Mouse (Mus musculus) heart, embryonic 13.5 days (tissue): ENCODE data around the gene Col6a6. TPM values are rescaled to one million over a fixed set of nuclear protein-coding genes. Genes with fewer than 3 reads are reported as not detected.

Experiments
- ATAC-seq: fragments of 200-750 bp; cut with Nextera tagmentation; 2 replicates; pipeline ENCODE4 v1.8.0; 2017; ENCODE audit warnings: moderate TSS enrichment; ENCODE audit not compliant: insufficient number of reproducible peaks, low FRiP score, low TSS enrichment; ENCODE audit errors: extremely low read depth
- H3K27ac ChIP-seq: fragments of 300-500 bp; sonication (generic); replicated peaks from 2 replicates; pipeline ENCODE4 v1.5.1; 2015; ENCODE audit warnings: moderate library complexity, mild to moderate bottlenecking, inconsistent platforms
- H3K27me3 ChIP-seq: fragments of 300-500 bp; sonication (generic); replicated peaks from 2 replicates; pipeline ENCODE4 v1.6.1; 2015; ENCODE audit warnings: mild to moderate bottlenecking, inconsistent platforms
- H3K36me3 ChIP-seq: fragments of 300-500 bp; sonication (generic); 2 replicates; pipeline ENCODE4 v1.6.1; 2015; ENCODE audit warnings: mild to moderate bottlenecking, inconsistent platforms
- H3K4me1 ChIP-seq: fragments of 300-500 bp; sonication (generic); 2 replicates; pipeline ENCODE4 v1.6.1; 2015; ENCODE audit warnings: inconsistent platforms
- H3K4me2 ChIP-seq: fragments of 300-500 bp; sonication (generic); 2 replicates; pipeline ENCODE4 v1.6.1; 2015; ENCODE audit warnings: inconsistent platforms, mild to moderate bottlenecking, moderate library complexity
- H3K4me3 ChIP-seq: fragments of 300-500 bp; sonication (generic); 2 replicates; pipeline ENCODE4 v1.5.1; 2015; ENCODE audit warnings: moderate library complexity, mild to moderate bottlenecking, inconsistent platforms
- H3K9ac ChIP-seq: fragments of 300-500 bp; sonication (generic); 2 replicates; pipeline ENCODE4 v1.6.1; 2015; ENCODE audit warnings: inconsistent platforms, mild to moderate bottlenecking, moderate library complexity
- H3K9me3 ChIP-seq: fragments of 300-500 bp; sonication (generic); 2 replicates; pipeline ENCODE4 v1.6.1; 2016; ENCODE audit warnings: inconsistent platforms
- WGBS: fragments of 180-500 bp; shearing (Covaris S2); methylation state at CpG from one replicate; pipeline ENCODE4 v1.1.7; 2015; ENCODE audit warnings: mixed read lengths; 5-methylcytosine and 5-hydroxymethylcytosine counted together
- polyA plus RNA-seq: library from polyadenylated mRNA; unstranded; fragments of >200 nt; fragmentation: Nextera tagmentation; extraction: Ambion mirVana; gene quantifications from 2 replicates; pipeline ENCODE4 v1.2.1, GENCODE M21; 2015

Gene Col6a6
- polyA plus RNA-seq, 1 experiment from 2014 or later: 2.1 TPM

DNA sequence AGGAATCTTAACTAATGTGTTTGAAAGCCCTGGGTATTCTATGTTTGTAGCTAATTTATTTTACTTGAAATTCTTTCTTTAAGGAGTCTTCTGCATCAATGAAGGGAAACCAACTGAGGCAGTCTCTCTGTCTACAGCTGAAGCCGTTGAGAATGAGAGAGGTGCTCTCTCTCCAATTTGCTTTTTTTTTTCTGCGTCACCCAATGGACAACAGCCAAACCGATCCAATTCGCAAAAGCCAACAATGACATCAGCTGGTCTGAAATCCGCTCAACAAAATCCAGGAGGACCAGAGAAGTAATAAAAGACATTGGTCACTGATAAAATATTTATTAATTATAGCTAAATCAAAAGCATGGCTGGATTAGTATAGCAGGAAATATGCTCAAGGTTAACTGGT lies 26.5 kb downstream of the Col6a6 start:
- no peaks in the 10 kb centered on the region for H3K27me3 ChIP-seq
- no peak overlapping the region for H3K4me3 ChIP-seq
- no peak overlapping the region for H3K9ac ChIP-seq
- ATAC-seq: no peak
- peaks cover 5% of the 10 kb centered on the region; the same call in 1 of the 2 replicates for H3K4me1 ChIP-seq
- H3K36me3 ChIP-seq: no peaks in the 10 kb centered on the region
- H3K4me2 ChIP-seq: no peak overlapping the region
- WGBS: 88% methylated on average over 5 of the region's 5 CpGs
- no peaks in the 10 kb centered on the region for H3K9me3 ChIP-seq
- no peak overlapping the region for H3K27ac ChIP-seq

DNA sequence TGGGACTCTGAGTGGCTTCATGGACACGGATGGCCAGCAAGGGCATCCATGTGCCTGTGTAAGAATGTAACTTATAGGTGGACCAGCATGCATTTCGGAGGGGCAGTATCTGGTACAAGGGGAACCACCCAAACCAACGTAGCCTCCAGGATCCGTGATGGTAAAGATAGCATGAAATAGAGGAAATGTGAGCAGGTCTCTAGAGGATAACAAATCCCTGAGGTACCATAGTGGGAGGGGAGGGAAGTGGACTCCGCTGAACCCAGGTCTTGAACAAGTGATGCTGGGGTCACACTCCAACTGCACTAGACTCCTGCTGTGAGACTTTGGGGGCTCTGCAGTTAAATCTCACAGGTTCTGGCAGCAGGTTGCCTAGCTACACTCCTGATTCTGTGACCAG lies 27.7 kb downstream of the Col6a6 start:
- no peak for ATAC-seq
- Histone ChIP-seq H3K27ac (no peak overlapping the region), H3K9me3 (no peaks in the 10 kb centered on the region), H3K4me1 (peaks cover 15% of the 10 kb centered on the region), H3K9ac (no peak overlapping the region), H3K27me3 (no peaks in the 10 kb centered on the region), H3K36me3 (no peaks in the 10 kb centered on the region), H3K4me3 (no peak overlapping the region), H3K4me2 (no peak overlapping the region)
- 82% methylated on average over 5 of the region's 5 CpGs for WGBS

DNA sequence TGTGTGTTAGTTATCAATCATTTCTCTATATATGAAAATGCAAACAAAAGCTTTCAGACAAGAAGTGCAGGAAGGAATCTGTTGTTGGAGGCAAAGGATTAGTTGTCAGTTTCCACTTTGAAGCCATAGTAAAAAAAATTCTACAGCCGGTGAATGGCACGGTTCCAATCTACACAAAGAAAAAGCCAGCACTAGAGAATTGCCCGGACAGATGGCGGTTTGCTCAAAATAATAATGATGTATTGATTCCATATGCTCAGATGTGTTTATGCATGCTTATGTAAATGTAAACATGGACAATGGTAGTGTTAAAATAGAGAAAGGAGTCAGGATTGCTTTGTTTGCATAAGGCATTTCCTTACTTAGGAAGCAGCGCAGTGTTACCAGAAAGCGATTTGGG lies 31.8 kb downstream of the Col6a6 start:
- H3K27ac ChIP-seq: peak overlapping the region; percentile 71; the same call in 1 of the 2 replicates
- H3K4me1 ChIP-seq: peaks cover 52% of the 10 kb centered on the region
- no peak for ATAC-seq
- 54% methylated on average over 6 of the region's 6 CpGs for WGBS
- no peaks in the 10 kb centered on the region for H3K36me3 ChIP-seq
- no peaks in the 10 kb centered on the region for H3K27me3 ChIP-seq
- no peak overlapping the region for H3K4me2 ChIP-seq
- H3K9ac ChIP-seq: no peak overlapping the region
- H3K9me3 ChIP-seq: no peaks in the 10 kb centered on the region
- no peak overlapping the region for H3K4me3 ChIP-seq

DNA sequence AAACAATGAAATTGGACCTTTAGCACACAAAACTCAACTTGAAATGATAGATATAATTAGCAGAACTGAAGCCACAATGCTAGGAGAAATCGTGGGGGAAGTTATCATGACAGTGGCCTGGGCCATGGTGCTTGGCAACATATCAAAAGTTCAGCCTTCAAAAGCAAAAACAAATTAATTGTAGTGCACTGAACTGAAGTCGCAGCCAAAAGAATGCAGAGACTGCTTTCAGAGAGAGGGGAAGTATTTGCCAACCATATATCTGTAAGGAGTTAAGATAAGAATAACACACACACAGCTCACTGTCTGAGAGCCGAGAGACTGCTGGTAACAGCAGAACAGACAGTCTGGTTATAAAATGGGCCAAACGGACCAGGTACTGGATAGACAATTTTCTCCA lies 33.0 kb downstream of the Col6a6 start:
- H3K4me2 ChIP-seq: peak overlapping the region; percentile 28
- H3K4me3 ChIP-seq: no peak overlapping the region
- peak overlapping the region; percentile 71 for H3K27ac ChIP-seq
- 9% methylated on average over 4 of the region's 4 CpGs for WGBS
- no peaks in the 10 kb centered on the region for H3K27me3 ChIP-seq
- H3K9ac ChIP-seq: no peak overlapping the region
- no peak for ATAC-seq
- H3K9me3 ChIP-seq: no peaks in the 10 kb centered on the region
- H3K36me3 ChIP-seq: no peaks in the 10 kb centered on the region
- H3K4me1 ChIP-seq: peaks cover 52% of the 10 kb centered on the region

DNA sequence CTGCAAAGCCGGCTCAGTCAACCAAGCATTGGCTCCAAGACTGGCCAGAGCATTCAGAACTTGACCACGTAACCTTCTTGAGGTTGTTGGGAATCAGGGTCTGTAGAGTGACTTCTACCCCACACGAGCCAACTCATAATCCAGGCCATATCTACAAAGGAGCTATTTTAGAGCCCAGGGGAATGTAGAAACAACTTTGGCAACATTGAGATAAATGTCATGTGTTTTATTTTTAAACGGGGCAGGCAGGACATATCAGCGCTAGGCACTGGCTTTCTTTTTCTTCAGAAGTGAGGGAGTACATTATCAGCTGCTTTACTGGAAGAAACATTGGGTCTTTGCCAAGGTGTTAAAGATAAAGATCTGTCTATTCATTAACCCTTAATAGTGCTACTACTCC lies 36.1 kb downstream of the Col6a6 start:
- Histone ChIP-seq H3K4me2 (no peak overlapping the region), H3K36me3 (no peaks in the 10 kb centered on the region), H3K27ac (peak overlapping the region; percentile 75), H3K9me3 (no peaks in the 10 kb centered on the region), H3K27me3 (no peaks in the 10 kb centered on the region), H3K9ac (no peak overlapping the region), H3K4me3 (no peak overlapping the region), H3K4me1 (peaks cover 67% of the 10 kb centered on the region)
- 25% methylated on average over 5 of the region's 5 CpGs for WGBS
- ATAC-seq: no peak

DNA sequence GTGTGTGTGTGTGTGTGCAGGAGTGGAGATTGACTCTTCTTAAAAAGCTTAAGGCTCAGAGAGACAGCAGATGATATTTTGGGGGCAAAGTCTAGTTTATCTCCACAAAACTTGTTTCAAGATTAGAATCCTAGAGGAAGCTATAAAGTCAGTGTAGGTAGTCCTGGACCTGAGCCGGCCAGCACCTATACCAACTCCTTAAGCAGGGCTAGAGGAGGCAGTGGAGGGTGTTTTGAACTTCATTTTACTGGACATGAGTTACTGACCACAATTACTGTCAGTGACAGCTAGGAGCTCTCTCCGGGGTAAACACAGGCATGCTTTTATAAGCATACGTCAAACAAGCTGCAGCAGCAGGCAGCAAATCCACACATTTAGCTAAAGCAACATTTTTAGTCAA lies 39.8 kb downstream of the Col6a6 start:
- 50% methylated on average over 3 of the region's 3 CpGs for WGBS
- H3K4me3 ChIP-seq: no peak overlapping the region
- 0 out of 2 replicates have a peak, but pooled peaks cover 4% of the 10 kb centered on the region for H3K36me3 ChIP-seq
- peak overlapping the region; percentile 28; the same call in 1 of the 2 replicates for H3K27ac ChIP-seq
- H3K4me1 ChIP-seq: peaks cover 35% of the 10 kb centered on the region
- no peak overlapping the region for H3K9ac ChIP-seq
- no peaks in the 10 kb centered on the region for H3K9me3 ChIP-seq
- no peaks in the 10 kb centered on the region for H3K27me3 ChIP-seq
- ATAC-seq: no peak
- no peak overlapping the region for H3K4me2 ChIP-seq

DNA sequence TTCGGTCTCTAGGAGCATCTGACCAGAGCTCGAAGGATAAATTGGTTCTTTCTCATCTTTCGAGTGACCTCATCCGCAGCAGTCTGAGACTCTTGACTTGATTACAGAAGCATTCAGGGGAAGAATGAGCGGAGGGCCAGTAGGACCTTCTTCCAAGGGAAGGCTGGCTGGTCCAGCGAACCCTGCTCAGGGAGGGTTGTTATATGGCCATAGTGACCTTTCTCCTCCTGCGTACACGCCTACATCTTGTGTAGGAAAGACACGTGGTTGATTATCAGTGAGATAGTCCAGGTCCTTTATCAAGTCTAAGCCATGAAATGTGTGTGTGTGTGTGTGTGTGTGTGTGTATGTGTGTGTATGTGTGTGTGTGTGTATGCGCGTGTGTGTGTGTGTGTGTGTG lies 40.2 kb downstream of the Col6a6 start:
- Histone ChIP-seq H3K27ac (peak overlapping the region; percentile 28; the same call in 1 of the 2 replicates), H3K9me3 (no peaks in the 10 kb centered on the region), H3K9ac (no peak overlapping the region), H3K4me3 (no peak overlapping the region), H3K36me3 (0 out of 2 replicates have a peak, but pooled peaks cover 4% of the 10 kb centered on the region), H3K4me2 (no peak overlapping the region), H3K4me1 (peaks cover 35% of the 10 kb centered on the region), H3K27me3 (no peaks in the 10 kb centered on the region)
- no peak for ATAC-seq
- WGBS: 56% methylated on average over 10 of the region's 11 CpGs

DNA sequence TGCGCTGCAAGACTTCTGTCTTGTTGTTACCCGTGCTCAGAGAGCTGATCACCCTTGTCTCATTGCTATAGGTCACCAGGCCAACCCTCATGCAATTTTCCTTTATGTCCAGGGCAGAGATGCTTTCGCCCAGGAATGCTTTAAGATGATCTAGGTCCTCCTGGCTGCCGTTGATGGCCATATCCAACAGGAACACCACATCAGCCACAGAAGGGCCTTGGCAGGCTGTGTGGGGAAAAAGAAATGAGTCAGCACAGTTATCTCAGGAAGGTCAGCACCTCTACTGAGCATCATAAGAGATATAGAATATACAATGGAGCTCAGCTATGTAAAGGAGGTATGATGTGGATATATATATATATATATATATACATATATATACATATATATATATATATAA lies 43.9 kb downstream of the Col6a6 start:
- Histone ChIP-seq H3K27ac (no peak overlapping the region), H3K27me3 (no peaks in the 10 kb centered on the region), H3K36me3 (0 out of 2 replicates have a peak, but pooled peaks cover 11% of the 10 kb centered on the region), H3K4me2 (no peak overlapping the region), H3K4me1 (peaks cover 17% of the 10 kb centered on the region), H3K9me3 (no peaks in the 10 kb centered on the region), H3K4me3 (no peak overlapping the region), H3K9ac (no peak overlapping the region)
- WGBS: 70% methylated on average over 4 of the region's 4 CpGs
- no peak for ATAC-seq

DNA sequence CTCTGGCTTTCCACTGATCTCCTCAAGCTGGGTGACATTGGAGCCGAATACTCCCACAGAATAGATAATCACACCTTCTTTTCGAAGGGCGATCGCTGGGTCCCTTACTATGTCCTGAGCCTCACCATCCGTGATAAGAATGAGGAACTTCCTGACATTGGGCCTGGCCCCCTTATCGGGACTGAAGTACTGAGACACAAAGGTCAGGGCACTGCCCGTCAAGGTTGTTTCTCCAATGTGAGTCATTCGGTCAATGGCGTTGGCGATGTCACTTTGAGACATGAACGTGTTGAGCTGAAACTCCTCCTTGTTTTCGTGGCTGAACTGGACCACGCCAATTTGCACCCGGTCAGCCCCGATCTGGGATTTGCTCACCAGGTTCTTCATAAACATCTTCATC lies 47.3 kb downstream of the Col6a6 start:
- Histone ChIP-seq H3K9ac (no peak overlapping the region), H3K27me3 (no peaks in the 10 kb centered on the region), H3K4me2 (no peak overlapping the region), H3K27ac (no peak overlapping the region), H3K36me3 (peaks cover 17% of the 10 kb centered on the region; the same call in 1 of the 2 replicates), H3K4me3 (no peak overlapping the region), H3K9me3 (0 out of 2 replicates have a peak, but pooled peaks cover 4% of the 10 kb centered on the region), H3K4me1 (0 out of 2 replicates have a peak, but pooled peaks cover under 1% of the 10 kb centered on the region)
- no peak for ATAC-seq
- WGBS: 82% methylated on average over 15 of the region's 15 CpGs

DNA sequence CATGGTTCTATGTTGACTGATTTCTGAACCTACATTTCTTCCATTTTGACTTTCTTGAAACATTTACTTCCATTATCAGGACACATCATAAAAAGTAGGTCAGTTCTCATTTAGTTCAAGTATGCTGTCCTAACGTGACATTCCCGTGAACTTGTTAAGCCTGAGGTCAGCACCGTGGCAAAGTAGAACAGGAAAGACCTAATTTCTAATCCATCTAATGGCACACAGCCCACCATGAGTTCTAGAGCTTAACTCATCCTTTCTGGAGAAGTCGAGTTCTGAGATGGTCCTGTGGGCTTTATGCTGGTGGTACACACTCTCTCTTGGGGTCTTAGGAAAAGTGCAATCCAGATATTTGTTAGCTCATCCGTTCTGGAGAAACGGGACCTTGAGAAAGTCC lies 49.2 kb downstream of the Col6a6 start:
- no peak for ATAC-seq
- H3K4me1 ChIP-seq: peaks cover 15% of the 10 kb centered on the region
- H3K9me3 ChIP-seq: 0 out of 2 replicates have a peak, but pooled peaks cover 4% of the 10 kb centered on the region
- 83% methylated on average over 6 of the region's 6 CpGs for WGBS
- H3K4me3 ChIP-seq: no peak overlapping the region
- peaks cover 13% of the 10 kb centered on the region; the same call in 1 of the 2 replicates for H3K36me3 ChIP-seq
- no peak overlapping the region for H3K27ac ChIP-seq
- no peak overlapping the region for H3K4me2 ChIP-seq
- no peaks in the 10 kb centered on the region for H3K27me3 ChIP-seq
- no peak overlapping the region for H3K9ac ChIP-seq

DNA sequence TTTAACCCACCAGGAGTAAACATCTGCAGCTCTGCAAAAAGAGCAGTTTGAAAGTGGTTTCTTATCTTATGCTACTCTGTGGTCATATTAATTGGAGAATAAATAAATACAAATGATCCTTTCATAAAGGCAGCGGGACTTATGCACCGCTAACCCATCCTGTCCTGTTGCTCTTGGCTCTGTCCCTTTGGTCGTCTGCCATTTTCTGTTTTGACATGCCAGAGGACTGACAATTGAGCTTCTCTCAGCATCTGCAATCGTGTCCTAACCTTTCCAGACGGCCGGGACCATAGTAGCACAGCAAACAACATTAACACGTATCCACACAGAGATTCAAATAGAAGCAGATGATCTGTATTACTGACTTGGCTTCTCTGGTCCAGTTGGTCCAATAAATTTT lies 53.1 kb downstream of the Col6a6 start:
- ATAC-seq: no peak
- no peak overlapping the region for H3K9ac ChIP-seq
- 56% methylated on average over 7 of the region's 7 CpGs for WGBS
- 0 out of 2 replicates have a peak overlapping the region, but pooled peaks have one; percentile 28 for H3K27ac ChIP-seq
- H3K4me3 ChIP-seq: no peak overlapping the region
- no peaks in the 10 kb centered on the region for H3K27me3 ChIP-seq
- peaks cover 31% of the 10 kb centered on the region for H3K4me1 ChIP-seq
- peaks cover 6% of the 10 kb centered on the region; the same call in 1 of the 2 replicates for H3K36me3 ChIP-seq
- no peak overlapping the region for H3K4me2 ChIP-seq
- H3K9me3 ChIP-seq: 0 out of 2 replicates have a peak, but pooled peaks cover 4% of the 10 kb centered on the region

DNA sequence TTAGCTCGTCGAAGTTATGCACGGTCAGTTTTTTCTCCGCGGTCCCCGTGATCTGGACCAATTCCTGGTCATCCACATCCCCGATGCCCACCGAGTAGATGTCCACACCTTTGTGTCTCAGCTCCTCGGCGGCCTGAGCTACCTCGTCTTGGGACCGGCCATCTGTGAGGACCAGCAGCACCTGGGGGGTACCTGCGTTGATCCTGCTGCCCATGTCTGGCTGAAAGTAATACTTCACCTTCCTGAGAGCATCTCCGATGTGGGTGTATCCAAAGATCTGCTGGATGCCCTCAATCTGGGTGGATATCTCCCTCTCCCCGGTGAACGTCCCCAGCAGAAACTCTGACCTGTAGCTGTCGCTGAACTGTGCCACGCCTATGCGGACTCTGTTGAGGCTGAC lies 53.6 kb downstream of the Col6a6 start:
- ATAC-seq: no peak
- peak overlapping the region; percentile 30 for H3K27ac ChIP-seq
- H3K4me3 ChIP-seq: no peak overlapping the region
- 0 out of 2 replicates have a peak, but pooled peaks cover 4% of the 10 kb centered on the region for H3K9me3 ChIP-seq
- WGBS: 83% methylated on average over 19 of the region's 19 CpGs
- no peaks in the 10 kb centered on the region for H3K27me3 ChIP-seq
- H3K4me2 ChIP-seq: no peak overlapping the region
- H3K36me3 ChIP-seq: peaks cover 6% of the 10 kb centered on the region; the same call in 1 of the 2 replicates
- H3K4me1 ChIP-seq: peaks cover 32% of the 10 kb centered on the region
- no peak overlapping the region for H3K9ac ChIP-seq
